Mouse (Mus musculus) small intestine, adult 2 months (tissue): Measurements from ENCODE around the gene Get4.

ENCODE experiments used
- CTCF ChIP-seq: fragments of 200-500 bp; IDR thresholded peaks from 2 replicates; pipeline ENCODE4 v1.5.1; 2012; ENCODE audit warnings: low read depth, mild to moderate bottlenecking, control low read depth, inconsistent platforms, low read length, moderate library complexity, mixed read lengths; ENCODE audit not compliant: insufficient replicate concordance, insufficient read length; ENCODE audit errors: extremely low read depth
- POLR2A ChIP-seq: fragments of 200-500 bp; IDR thresholded peaks from 2 replicates; pipeline ENCODE4 v1.6.1; 2012; ENCODE audit warnings: low read depth, mild to moderate bottlenecking, control low read depth, inconsistent platforms, low read length, moderate library complexity

DNA sequence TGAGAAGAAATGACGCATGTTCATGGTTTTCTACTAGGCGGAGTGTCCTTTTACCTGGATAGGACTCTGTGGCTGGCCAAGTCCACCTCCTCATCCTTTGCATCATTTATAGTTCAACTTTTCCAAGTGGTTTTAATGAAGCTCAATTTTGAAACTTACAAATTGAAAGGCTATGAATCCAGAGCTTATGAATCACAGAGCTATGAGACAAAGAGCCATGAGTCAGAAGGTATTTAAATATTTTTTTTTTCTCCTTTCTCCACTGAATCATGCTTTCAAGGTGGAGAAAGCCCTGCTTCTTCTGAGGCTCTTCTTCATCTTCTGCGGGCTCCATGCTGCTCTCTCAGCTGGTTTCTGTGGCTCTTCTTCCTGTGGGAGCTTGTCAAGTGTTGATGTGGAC is 22.4 kb upstream of the Get4 start:
- TF ChIP-seq CTCF (no peak), POLR2A (no peak)
